ENCODE assay signal across 10 mouse cellular contexts in genomic region chr17:27291176-27291575, GRCm38 (mm10).
"Had no signal": no experiment of that assay in that cellular context is flagged by ENCODE, and none has a peak within 500 bp of the region (broad histone marks: within the 10 kb centered on the region; RNA-seq: fewer than 3 reads in every experiment).

No protein-coding gene starts in this region.

- DNase-seq: layer of hippocampus, adult 9-11 months; lung, adult 18-20 months; midbrain, embryonic 14.5 days; right cerebral cortex, postnatal 14 days; thymus, adult 18-20 months; thymus, postnatal 14 days had no signal

- H3K27ac ChIP-seq: limb, embryonic 13.5 days; liver, embryonic 14.5 days; neural tube, embryonic 15.5 days had no signal

- H3K4me3 ChIP-seq: limb, embryonic 13.5 days; myocyte; neural tube, embryonic 15.5 days had no signal
